Mouse (Mus musculus) mesoderm, embryonic 11.5 days (tissue): ENCODE measurements at regions not wholly inside any gene's neighbourhood (a gene's known extent, or its start where the extent isn't known, plus 50 kb on each side); places are given as distances from the start of the nearest gene placed in this dataset.

Experiments
- DNase-seq: peaks from one replicate; pipeline ENCODE4 v3.0.0-alpha.2; 2012; ENCODE audit warnings: low read depth, low spot score

GRCm38 (mm10) chr8:89345547-89345946 is 301.6 kb upstream of the Sall1 start:
- DNase-seq, result no peak

DNA sequence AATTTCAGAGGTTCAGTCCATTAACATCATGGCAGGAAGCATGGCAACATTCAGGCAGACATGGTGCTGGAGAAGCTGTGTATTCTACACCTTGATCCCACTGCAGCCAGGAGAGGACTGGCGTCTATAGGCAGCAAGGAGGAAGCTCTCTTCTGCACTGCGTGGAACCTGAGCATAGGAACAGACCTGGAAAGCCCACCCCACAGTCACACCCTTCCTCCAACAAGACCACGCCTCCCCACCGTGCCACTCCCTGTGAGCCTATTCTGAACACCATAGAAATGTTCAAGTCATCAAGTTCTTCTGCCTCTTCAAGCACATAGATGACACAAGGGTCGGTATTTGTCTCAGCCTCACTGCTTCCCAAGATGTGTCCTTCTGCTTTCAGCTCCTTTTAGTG is 297.7 kb upstream of the Sall1 start:
- no peak for DNase-seq

DNA sequence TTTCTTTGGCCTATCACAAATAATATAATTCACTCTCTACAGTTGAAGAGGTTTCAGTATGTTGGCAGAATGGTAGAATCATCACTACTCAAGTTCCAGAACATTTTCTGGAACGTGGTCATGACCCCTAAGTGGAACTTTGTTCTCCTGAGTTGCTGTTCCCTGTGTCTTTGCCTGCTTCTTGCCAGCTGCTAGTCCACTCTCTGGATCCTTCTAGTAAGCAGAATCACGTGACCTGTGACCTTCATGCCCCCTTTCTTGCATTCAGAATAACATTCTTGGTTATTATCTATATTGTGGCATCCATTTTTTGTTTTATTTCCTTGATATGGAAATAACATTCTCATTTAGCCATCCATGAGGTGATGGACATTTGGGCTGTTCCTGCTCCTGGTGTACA is 291.5 kb upstream of the Sall1 start:
- DNase-seq, result no peak

- DNase-seq, result no peak
Observed at GRCm38 (mm10) chr8:89325751-89326351, 281.9 kb upstream of the Sall1 start.

GRCm38 (mm10) chr8:89325248-89325645 is 281.3 kb upstream of the Sall1 start:
- no peak for DNase-seq

DNA sequence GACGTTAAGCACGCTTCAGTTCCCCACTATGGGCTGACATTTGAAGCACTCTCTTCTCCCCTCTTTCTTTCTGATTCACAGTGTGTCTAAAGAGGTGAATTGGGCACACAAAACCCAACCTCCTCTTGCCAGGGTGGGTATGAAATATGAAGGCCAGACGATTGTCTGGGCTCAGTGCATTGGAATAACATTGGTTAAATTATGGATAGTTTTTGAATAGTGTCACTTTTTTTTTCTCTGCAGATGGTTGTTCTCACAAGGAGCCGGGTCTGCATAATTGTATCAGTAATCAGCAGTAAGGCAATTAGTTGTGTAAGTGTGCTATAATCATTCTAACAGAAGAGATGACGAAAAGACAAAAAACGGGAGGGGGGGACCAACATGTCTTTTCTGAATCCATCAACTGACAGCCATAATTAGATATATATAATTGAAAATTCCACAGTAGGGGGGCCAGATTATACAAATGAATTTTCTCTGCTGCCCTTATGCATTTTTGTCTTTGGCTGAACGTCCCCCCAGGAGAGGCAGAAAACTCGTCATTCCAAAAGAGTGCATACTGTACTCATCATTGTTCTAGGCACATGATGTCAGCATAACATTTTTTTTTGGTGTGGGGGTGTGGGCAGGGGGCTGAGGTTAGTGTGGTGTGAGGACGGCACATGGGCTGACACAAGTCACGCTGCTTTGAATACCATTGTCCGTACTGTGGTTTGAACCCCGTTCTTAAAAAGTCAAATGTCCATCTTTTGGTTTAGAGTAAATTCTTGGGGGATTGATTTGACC is 280.7 kb upstream of the Sall1 start:
- peak; percentile 44 for DNase-seq

GRCm38 (mm10) chr8:89317514-89318289 is 273.7 kb upstream of the Sall1 start:
- DNase-seq, result no peak

DNA sequence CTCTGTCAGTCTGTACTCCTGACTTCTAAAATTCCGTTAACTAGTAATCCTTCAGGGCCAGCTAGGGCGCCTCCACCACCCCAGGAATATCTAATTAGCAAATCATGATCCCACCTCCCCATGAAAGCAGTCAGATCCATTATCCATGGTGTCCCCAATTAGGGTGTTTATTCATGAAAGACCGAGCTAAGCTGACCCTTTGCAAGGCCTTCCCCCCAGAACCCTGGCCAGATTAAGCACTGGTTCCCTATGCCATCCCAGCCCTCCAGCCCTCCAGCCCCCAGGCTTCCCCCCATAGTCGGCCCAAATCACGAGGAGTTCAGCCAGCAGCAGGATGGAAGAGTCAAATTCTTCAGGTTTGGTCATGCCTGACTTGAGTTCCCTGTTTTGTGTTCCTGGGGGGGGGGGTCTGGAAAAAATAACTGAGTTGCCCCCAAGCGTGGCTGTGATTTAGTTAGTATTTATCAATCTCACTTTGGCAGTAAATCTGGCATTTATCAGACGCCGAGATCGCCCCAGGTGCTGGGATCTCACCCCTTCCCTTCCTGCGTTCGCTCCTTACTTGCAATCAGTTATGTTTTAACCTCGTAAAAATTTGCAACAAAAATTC is 272.7 kb upstream of the Sall1 start:
- DNase-seq, result no peak

GRCm38 (mm10) chr8:89314907-89315306 is 270.9 kb upstream of the Sall1 start:
- DNase-seq, result no peak

- DNase-seq, result peak; percentile 52
Observed at GRCm38 (mm10) chr8:89310696-89311214, 266.8 kb upstream of the Sall1 start.

DNA sequence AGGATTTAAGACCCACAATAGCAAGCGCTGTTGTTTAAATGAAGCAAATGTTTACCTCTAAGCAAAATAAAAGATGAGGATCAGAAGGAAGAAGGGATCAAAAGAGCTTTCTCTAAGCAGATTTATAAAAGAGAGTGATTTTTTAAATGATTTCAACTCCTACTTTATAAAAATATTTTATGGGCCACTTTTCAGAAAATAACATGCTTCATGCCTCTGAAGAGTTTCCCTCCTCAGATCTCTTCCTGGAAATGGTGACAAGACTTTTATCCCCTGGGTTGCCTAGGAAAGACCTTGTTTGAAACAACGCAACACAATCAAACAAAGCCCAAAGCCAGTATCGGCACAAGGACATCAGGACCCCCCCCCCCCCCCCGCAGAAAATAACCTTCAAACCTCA is 265.6 kb upstream of the Sall1 start:
- no peak for DNase-seq

GRCm38 (mm10) chr8:89308950-89309349 is 265.0 kb upstream of the Sall1 start:
- DNase-seq, result no peak

GRCm38 (mm10) chr8:89308532-89308931 is 264.6 kb upstream of the Sall1 start:
- DNase-seq, result no peak

GRCm38 (mm10) chr8:89307601-89308000 is 263.6 kb upstream of the Sall1 start:
- peak; percentile 56 for DNase-seq

DNA sequence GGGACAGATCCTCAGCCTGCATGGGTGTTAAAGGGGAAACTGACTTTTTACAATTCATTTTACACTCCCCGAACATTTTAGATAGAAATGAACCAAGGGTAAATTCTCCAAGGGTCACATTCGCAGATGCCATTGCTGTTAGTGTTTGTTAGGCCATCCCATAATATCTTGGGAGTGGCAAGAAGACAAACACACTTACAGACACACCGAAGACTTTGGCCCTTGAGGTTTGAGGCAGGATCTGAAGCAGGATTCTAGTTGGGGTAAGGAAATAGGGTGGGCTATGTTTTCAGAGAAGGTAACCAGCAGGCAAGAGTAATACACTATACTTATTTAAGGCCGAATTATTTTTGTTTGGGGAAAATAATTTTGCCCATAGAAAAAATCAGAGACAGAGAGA is 263.1 kb upstream of the Sall1 start:
- DNase-seq, result no peak

DNA sequence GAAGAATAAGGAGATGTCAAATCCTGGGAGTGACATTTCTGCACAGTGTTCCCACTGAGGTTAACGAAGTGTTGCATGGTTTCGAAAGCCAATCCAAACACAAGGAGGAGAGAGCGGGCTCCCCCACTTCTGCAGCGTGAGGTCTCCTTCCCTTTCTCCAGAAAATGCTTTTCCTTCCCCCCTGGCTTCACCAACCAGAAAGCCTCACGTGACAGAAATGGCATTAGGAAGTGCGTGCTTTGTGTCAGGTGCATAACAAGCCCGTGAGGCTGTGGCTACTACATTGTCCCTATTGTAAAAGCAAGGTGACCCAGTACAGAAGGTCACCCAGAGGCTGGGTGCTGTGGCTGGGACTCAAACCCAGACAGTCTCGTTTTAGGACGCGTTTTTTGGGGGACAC is 260.2 kb upstream of the Sall1 start:
- DNase-seq, result no peak

DNA sequence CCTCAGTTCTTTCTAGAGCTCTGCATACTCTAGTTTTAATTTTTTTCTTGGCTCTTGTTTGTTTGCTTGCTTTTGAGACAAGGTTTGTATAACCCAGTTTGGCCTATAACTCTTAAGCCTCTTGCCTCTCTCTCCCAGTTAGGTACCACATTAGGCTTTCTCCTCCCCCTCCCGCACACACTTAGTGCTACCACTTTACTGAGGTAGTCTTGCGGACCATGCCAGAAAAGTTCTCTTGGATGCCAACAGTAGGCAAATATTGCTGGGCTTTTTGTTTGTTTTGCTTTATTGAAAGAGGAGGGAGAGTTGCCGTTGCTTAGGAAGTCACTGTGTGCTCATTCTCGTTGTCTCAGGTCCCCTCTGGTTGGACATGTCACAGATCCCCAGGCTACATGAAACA is 259.4 kb upstream of the Sall1 start:
- no peak for DNase-seq

DNA sequence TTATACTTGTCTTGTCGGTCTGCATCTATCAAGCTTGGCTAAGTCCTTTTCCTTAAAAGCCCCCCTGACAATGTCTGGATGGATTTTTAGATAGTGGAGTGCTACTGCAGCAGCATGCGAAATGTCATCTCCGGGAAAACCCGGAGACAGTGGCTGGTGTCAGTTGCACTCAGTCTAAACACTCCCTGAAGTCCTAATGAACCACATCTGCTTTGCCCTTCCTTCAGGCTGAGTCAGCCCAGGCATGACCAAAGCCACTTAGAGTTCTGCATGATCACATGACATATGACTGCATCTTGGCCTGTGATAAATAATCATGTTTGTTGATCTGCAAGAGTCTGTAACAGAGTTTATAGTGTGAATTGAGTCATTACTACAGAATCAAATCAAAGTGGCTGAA is 255.7 kb upstream of the Sall1 start:
- no peak for DNase-seq

GRCm38 (mm10) chr8:89295686-89296085 is 251.7 kb upstream of the Sall1 start:
- DNase-seq, result no peak

DNA sequence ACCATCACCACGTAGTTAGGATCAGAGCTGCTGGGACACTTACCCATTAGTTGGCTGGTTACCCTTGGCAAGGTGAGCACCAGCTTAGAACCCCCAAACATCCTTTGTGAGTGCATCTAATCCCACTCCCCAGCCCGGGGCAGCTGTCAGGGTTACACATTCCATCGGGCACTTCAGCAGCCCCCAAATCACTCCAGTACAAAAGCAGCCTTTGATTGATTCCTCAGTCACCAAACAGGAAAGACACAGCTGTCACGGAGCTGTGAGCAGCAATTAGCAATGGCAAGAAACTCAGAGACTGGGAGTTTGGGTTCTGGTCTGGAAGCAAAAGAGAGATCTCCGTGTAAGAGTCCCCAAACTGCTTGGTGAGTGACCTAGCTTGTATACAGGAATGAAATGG is 245.1 kb upstream of the Sall1 start:
- peak; percentile 61 for DNase-seq

GRCm38 (mm10) chr8:89284871-89285564 is 241.1 kb upstream of the Sall1 start:
- DNase-seq, result no peak
